Mouse (Mus musculus) natural killer cell, adult 2 months (primary cell): ENCODE measurements around the gene Sirpa.

Source experiments
- DNase-seq, 2 experiments: peaks; one replicate each; pipeline ENCODE4 v3.0.0; 2022; ENCODE audit warnings: low spot score in 2 of 2

Sirpa gene

GRCm38 (mm10) chr2:129605816-129606215 is 13.2 kb downstream of the Sirpa start:
- DNase-seq: no peak

- DNase-seq: no peak
These were observed 13.6 kb downstream of the Sirpa start for GRCm38 (mm10) chr2:129606269-129606668.

- no peak for DNase-seq
These were observed 14.3 kb downstream of the Sirpa start for GRCm38 (mm10) chr2:129606899-129607298.

- no peak for DNase-seq
These were observed 21.3 kb downstream of the Sirpa start for GRCm38 (mm10) chr2:129613971-129614370.

- DNase-seq: no peak
These were observed 22.0 kb downstream of the Sirpa start for GRCm38 (mm10) chr2:129614482-129615185.

DNA sequence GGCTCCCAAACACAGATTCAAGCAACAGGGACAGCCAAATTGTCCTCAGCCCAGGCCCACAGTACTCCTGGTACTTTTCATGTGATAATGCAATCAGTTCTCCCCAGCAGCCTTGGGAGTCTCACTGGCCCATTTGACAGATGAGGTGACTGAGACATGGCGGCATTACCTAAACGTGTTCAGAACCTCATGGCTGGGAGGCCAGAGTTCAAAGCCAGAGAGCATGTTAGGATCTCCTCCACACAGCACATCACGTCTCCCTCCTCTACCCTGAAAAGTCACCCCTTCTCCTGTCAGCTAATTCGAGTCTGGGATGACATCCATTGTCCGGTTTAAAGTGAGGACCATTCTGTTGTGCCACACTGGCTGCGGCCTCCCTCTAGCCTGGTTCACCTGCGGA is 27.5 kb downstream of the Sirpa start:
- DNase-seq: no peak

GRCm38 (mm10) chr2:129620881-129621280 is 28.2 kb downstream of the Sirpa start:
- DNase-seq: no peak

DNA sequence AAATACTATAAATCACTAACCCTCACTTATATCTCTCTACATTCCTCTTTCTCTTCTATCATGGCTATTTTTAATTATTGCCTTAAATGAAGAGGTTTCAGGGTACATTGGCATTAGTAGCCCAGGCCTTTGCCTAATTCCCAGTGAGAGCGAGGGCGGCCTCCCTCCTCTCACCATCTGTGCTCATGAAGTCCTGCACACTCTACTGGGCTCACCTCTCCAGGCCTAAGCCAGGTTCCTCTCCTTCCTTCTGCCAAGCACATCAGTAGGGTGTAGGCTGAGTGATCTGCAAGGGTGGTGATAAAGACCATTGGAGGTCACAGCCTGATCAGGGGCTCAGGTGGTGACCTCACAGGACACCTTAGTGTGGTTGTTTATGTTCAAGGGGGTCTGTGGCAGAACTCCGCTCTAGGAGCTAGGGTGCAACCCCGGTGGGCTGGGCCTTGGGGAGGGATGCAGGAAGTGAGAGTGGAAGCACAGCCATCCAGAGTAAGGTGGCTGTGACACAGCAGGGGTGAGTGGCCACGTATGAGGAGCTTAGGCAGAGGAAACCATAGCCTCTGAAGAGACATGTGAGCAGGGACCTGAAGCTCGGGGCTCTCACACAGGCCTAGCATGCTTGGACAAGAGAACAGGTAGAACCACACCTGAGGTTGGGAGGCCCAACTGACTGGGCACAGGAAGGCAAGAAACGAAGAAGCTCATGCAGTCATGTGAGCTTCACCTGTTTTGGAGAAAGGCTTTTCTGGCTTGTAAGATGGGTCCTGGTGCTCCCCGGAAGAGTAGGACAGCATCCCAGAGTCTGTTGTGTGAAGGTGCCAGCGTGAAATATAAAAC is 29.2 kb downstream of the Sirpa start:
- no peak for DNase-seq

DNA sequence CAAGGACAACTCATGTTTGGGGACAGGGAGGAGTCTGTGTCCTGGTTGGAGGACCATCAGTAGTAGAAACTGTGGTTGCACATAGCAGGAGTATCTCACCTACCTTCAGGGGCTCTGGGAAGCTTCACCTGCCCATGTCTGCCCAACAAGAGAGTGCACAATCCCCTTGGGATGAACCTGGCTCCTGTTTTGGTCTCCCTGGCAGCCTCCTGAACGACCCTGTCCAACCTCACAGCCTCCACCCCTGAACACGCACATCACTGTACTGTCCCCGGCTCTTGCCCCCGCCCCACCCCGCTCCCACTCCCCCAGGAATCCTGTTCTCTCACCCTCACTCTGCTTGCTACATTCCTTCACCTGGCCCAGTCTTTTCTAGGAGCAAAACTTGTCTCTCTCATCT is 30.3 kb downstream of the Sirpa start:
- no peak for DNase-seq

DNA sequence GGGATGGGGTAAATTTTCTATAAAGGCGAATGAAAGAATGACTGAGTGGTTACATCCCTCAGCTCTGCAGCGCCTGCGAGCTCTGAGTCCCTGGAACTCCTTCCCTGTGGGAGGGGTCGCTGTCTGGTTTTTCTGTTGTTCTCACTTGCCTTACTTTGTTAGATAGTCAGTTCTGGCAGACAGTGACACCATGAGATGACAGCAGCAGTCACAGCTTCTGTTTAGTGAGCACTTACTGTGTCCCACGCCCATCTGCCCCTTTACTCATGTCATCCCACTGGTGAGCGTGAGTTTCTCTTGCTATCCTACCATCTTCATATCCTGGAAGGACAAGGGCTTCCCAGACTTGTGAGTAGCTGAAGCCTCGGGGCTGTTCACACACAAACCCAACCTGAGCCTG is 31.1 kb downstream of the Sirpa start:
- DNase-seq: no peak

- DNase-seq: no peak
These were observed 31.7 kb downstream of the Sirpa start for GRCm38 (mm10) chr2:129624246-129624918.

DNA sequence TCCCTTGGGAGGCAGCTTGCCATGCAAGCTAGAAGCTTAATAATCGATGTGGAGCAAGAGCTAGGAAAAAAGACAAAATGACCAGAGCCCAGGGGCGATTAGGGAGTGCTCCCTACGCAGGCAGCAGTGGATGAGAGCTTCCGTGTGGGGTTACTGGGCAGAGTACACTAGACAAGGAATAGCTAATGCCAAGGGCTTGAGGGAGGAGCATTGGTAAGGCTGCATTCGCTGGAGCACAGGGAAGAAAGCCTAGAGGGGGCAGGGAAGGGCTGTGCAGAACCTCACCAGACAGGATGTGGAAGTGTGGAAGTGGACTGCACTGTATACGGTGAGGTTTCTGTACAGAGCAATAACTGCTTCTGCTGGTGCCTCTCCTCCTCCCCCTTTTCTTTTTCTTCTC is 32.3 kb downstream of the Sirpa start:
- DNase-seq: no peak

DNA sequence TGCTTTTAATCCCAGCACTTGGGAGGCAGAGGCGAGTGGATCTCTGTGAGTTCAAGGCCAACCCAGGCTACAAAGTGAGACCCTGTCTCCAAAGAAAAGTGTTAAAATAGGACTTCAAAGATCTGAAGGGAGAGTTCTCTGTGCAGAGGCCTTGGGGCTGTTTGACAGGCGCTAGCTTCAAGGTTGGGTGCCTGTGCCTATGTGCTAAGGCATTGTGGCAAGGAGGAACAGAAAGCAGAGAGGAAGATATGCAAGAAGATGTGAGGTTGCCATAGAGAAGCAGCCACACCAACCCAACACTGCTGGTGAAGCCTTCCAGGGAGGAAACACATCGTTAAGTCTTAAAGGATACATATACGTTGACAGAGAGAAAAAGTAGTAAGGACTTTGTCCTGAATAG is 33.2 kb downstream of the Sirpa start:
- DNase-seq: peak in 1 of 2 experiments; percentile 29

- no peak for DNase-seq
These were observed 34.0 kb downstream of the Sirpa start for GRCm38 (mm10) chr2:129626621-129627061.

GRCm38 (mm10) chr2:129627133-129627532 is 34.5 kb downstream of the Sirpa start:
- no peak for DNase-seq

DNA sequence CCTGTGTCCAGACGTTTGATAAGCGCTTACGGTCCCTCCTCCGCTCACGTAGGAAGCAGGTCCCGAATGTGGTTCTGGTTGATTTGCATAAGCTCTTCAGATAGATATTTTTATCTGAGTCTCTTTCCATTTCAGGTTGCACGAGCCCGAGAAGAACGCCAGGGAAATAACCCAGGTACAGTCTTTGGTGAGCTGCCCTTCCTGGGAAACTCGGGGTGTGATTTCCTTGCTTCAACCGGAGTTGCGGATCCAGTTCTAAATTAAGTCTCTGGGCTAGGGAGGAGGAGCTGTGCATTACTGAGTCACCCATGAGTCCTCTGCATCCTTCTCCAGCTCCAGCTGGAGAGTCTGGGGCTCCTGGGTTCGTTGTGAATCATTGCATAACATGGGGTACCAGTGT is 35.2 kb downstream of the Sirpa start:
- no peak for DNase-seq

GRCm38 (mm10) chr2:129628456-129629185 is 36.0 kb downstream of the Sirpa start:
- no peak for DNase-seq

GRCm38 (mm10) chr2:129629786-129630531 is 37.3 kb downstream of the Sirpa start:
- DNase-seq: no peak

- no peak for DNase-seq
These were observed 37.9 kb downstream of the Sirpa start for GRCm38 (mm10) chr2:129630532-129630886.

DNA sequence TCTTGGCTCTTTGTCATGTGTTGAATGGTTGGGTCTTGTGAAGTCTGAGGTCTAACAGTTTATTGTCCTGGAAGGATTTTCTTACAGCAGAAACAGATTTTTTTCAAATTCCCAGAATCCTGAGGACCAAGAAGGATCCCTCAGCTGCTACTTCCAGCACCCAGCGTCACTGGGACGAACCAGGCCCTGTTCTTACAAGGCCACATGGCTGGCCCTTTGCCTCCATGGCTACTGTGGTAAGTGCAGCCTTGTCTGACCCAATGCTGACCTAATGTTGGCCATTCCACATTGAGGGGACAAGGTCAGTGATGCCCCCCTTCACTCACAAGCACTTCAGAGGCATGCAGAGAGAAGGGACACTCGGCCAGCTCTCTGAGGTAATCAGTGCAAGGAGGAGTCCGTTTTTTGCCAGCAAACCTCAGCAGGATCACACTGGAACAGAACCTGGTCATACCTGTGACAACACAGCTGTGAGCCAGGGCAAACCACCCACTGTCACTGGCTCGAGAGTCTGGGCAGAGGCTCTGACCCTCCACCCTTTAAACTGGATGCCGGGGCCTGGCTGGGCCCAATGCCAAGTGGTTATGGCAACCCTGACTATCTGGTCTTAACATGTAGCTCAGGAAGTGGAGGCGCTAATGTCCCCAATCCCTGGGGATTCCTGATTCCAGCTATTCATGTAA is 38.5 kb downstream of the Sirpa start:
- DNase-seq: no peak

- no peak for DNase-seq
These were observed 39.7 kb downstream of the Sirpa start for GRCm38 (mm10) chr2:129632324-129632723.
